Mouse (Mus musculus): Measurements from ENCODE around the gene Arfgap2.

The Arfgap2 gene

GRCm38 (mm10) chr2:91308680-91309079, 43.9 kb downstream of the Arfgap2 start:
- DNase-seq (ENCODE audit: low spot score in 2 of 2), result peak; percentile 72 to 81

- no peak for DNase-seq (ENCODE audit: low spot score in 2 of 2)
Observed at GRCm38 (mm10) chr2:91309546-91309945, 44.8 kb downstream of the Arfgap2 start.

- DNase-seq (ENCODE audit: low spot score in 2 of 2), result no peak
Observed at GRCm38 (mm10) chr2:91312578-91313311, 48.0 kb downstream of the Arfgap2 start.

- DNase-seq (ENCODE audit: low spot score in 2 of 2), result no peak
Observed at GRCm38 (mm10) chr2:91314184-91314583, 49.4 kb downstream of the Arfgap2 start.

GRCm38 (mm10) chr2:91320559-91321529, 56.1 kb downstream of the Arfgap2 start:
- no peak for DNase-seq (ENCODE audit: low spot score in 2 of 2)

GRCm38 (mm10) chr2:91321923-91322322, 57.1 kb downstream of the Arfgap2 start:
- DNase-seq (ENCODE audit: low spot score in 2 of 2), result no peak

- DNase-seq (ENCODE audit: low spot score in 2 of 2), result no peak
Observed at GRCm38 (mm10) chr2:91322490-91322889, 57.7 kb downstream of the Arfgap2 start.

- DNase-seq (ENCODE audit: low spot score in 2 of 2), result no peak
Observed at GRCm38 (mm10) chr2:91324346-91324745, 59.6 kb downstream of the Arfgap2 start.

GRCm38 (mm10) chr2:91324761-91325421, 60.1 kb downstream of the Arfgap2 start:
- DNase-seq (ENCODE audit: low spot score in 2 of 2), result no peak
